Mouse (Mus musculus) lung, embryonic 16.5 days (tissue): ENCODE measurements around the gene Magi3. TPM values are rescaled to one million over a fixed set of nuclear protein-coding genes. Genes with fewer than 3 reads are reported as not detected.

Experiments used
- ATAC-seq: fragments of 200-750 bp; cut with Nextera tagmentation; 2 replicates; pipeline ENCODE4 v1.8.0; 2017; ENCODE audit warnings: low read depth, mild to moderate bottlenecking, moderate library complexity
- H3K27ac ChIP-seq: fragments of 300-500 bp; sonication (generic); 2 replicates; pipeline ENCODE4 v1.5.1; 2014; ENCODE audit warnings: mild to moderate bottlenecking, control low read depth, low read length
- H3K27me3 ChIP-seq: fragments of 300-500 bp; sonication (generic); 2 replicates; pipeline ENCODE4 v1.6.1; 2014; ENCODE audit warnings: low read depth, low read length, mixed read lengths; ENCODE audit not compliant: control insufficient read depth, insufficient read depth
- H3K36me3 ChIP-seq: fragments of 300-500 bp; sonication (generic); 2 replicates; pipeline ENCODE4 v1.6.1; 2014; ENCODE audit warnings: low read length; ENCODE audit not compliant: control insufficient read depth, insufficient read depth
- H3K4me1 ChIP-seq: fragments of 300-500 bp; sonication (generic); replicated peaks from 2 replicates; pipeline ENCODE4 v1.6.1; 2014; ENCODE audit warnings: low read length, mixed read lengths; ENCODE audit not compliant: control insufficient read depth, insufficient read depth
- H3K4me2 ChIP-seq: fragments of 300-500 bp; sonication (generic); 2 replicates; pipeline ENCODE4 v1.6.1; 2014; ENCODE audit warnings: low read depth, low read length, control low read depth
- H3K4me3 ChIP-seq: fragments of 300-500 bp; sonication (generic); 2 replicates; pipeline ENCODE4 v1.5.1; 2014; ENCODE audit warnings: mild to moderate bottlenecking, low read length, control low read depth
- H3K9ac ChIP-seq: fragments of 300-500 bp; sonication (generic); 2 replicates; pipeline ENCODE4 v1.6.1; 2014; ENCODE audit warnings: low read length, control low read depth
- H3K9me3 ChIP-seq: fragments of 300-500 bp; sonication (generic); 2 replicates; pipeline ENCODE4 v1.6.1; 2016; ENCODE audit warnings: low read length; ENCODE audit not compliant: control insufficient read depth
- WGBS: fragments of 180-500 bp; shearing (Covaris S2); extraction: QIAGEN DNeasy Blood & Tissue Kit; methylation state at CpG from one replicate; pipeline ENCODE4 v1.1.7; 2014; 5-methylcytosine and 5-hydroxymethylcytosine counted together
- polyA plus RNA-seq: library from polyadenylated mRNA; unstranded; fragments of >200 nt; fragmentation: Nextera tagmentation; extraction: Ambion mirVana; gene quantifications from 2 replicates; pipeline ENCODE4 v1.2.1, GENCODE M21; 2015

Gene Magi3
- polyA plus RNA-seq, 1 experiment from 2014 or later = 9.8 TPM

- Histone ChIP-seq H3K4me3 (no peak overlapping the region), H3K4me2 (no peak overlapping the region), H3K9ac (no peak overlapping the region), H3K4me1 (peaks cover 2% of the 10 kb centered on the region; the same call in 1 of the 2 replicates), H3K27ac (no peak overlapping the region), H3K27me3 (no peaks in the 10 kb centered on the region), H3K36me3 (no peaks in the 10 kb centered on the region), H3K9me3 (no peaks in the 10 kb centered on the region)
- no peak for ATAC-seq
- 74% methylated on average over 6 of the region's 6 CpGs for WGBS
Observed at GRCm38 (mm10) chr3:104160603-104161002, 59.6 kb downstream of the Magi3 start.

- Histone ChIP-seq H3K4me2 (no peak overlapping the region), H3K9ac (no peak overlapping the region), H3K27me3 (no peaks in the 10 kb centered on the region), H3K27ac (no peak overlapping the region), H3K4me1 (no peaks in the 10 kb centered on the region), H3K4me3 (no peak overlapping the region), H3K36me3 (no peaks in the 10 kb centered on the region), H3K9me3 (no peaks in the 10 kb centered on the region)
- no peak for ATAC-seq
- WGBS = 50% methylated on average over 2 of the region's 2 CpGs
Observed at GRCm38 (mm10) chr3:104150146-104150545, 70.0 kb downstream of the Magi3 start.

- no peaks in the 10 kb centered on the region for H3K27me3 ChIP-seq
- H3K4me3 ChIP-seq = no peak overlapping the region
- WGBS = 6% methylated on average over 4 of the region's 4 CpGs
- H3K4me1 ChIP-seq = peaks cover 7% of the 10 kb centered on the region
- peak overlapping the region; percentile 13; the same call in 1 of the 2 replicates for H3K27ac ChIP-seq
- no peak overlapping the region for H3K9ac ChIP-seq
- peak; percentile 67; the same call in 1 of the 2 replicates for ATAC-seq
- no peaks in the 10 kb centered on the region for H3K36me3 ChIP-seq
- no peak overlapping the region for H3K4me2 ChIP-seq
- no peaks in the 10 kb centered on the region for H3K9me3 ChIP-seq
Observed at GRCm38 (mm10) chr3:104142376-104142775, 77.8 kb downstream of the Magi3 start.

GRCm38 (mm10) chr3:104138953-104139450, 81.2 kb downstream of the Magi3 start:
- 92% methylated on average over 4 of the region's 4 CpGs for WGBS
- H3K4me2 ChIP-seq = no peak overlapping the region
- H3K27ac ChIP-seq = no peak overlapping the region
- ATAC-seq = no peak
- no peaks in the 10 kb centered on the region for H3K9me3 ChIP-seq
- no peak overlapping the region for H3K9ac ChIP-seq
- H3K4me3 ChIP-seq = no peak overlapping the region
- H3K4me1 ChIP-seq = peaks cover 7% of the 10 kb centered on the region
- H3K27me3 ChIP-seq = no peaks in the 10 kb centered on the region
- H3K36me3 ChIP-seq = no peaks in the 10 kb centered on the region

- Histone ChIP-seq H3K9ac (no peak overlapping the region), H3K36me3 (no peaks in the 10 kb centered on the region), H3K4me3 (no peak overlapping the region), H3K9me3 (no peaks in the 10 kb centered on the region), H3K4me1 (no peaks in the 10 kb centered on the region), H3K27ac (no peak overlapping the region), H3K4me2 (no peak overlapping the region), H3K27me3 (no peaks in the 10 kb centered on the region)
- 62% methylated on average over 1 of the region's 1 CpGs for WGBS
- no peak for ATAC-seq
Observed at GRCm38 (mm10) chr3:104125628-104126027, 94.5 kb downstream of the Magi3 start.

GRCm38 (mm10) chr3:104123846-104124245, 96.3 kb downstream of the Magi3 start:
- Histone ChIP-seq H3K36me3 (no peaks in the 10 kb centered on the region), H3K4me1 (no peaks in the 10 kb centered on the region), H3K27ac (no peak overlapping the region), H3K27me3 (no peaks in the 10 kb centered on the region), H3K4me3 (no peak overlapping the region), H3K4me2 (no peak overlapping the region), H3K9ac (no peak overlapping the region), H3K9me3 (no peaks in the 10 kb centered on the region)
- WGBS = 96% methylated on average over 1 of the region's 1 CpGs
- ATAC-seq = no peak

- Histone ChIP-seq H3K9me3 (no peaks in the 10 kb centered on the region), H3K9ac (no peak overlapping the region), H3K4me2 (no peak overlapping the region), H3K4me3 (no peak overlapping the region), H3K36me3 (no peaks in the 10 kb centered on the region), H3K27ac (peak overlapping the region; percentile 22; the same call in 1 of the 2 replicates), H3K27me3 (no peaks in the 10 kb centered on the region), H3K4me1 (peaks cover 6% of the 10 kb centered on the region)
- peak; percentile 47; the same call in 1 of the 2 replicates for ATAC-seq
- WGBS = 29% methylated on average over 3 of the region's 3 CpGs
Observed at GRCm38 (mm10) chr3:104109478-104109877, 110.7 kb downstream of the Magi3 start.

- H3K4me2 ChIP-seq = no peak overlapping the region
- no peak overlapping the region for H3K4me3 ChIP-seq
- peaks cover 5% of the 10 kb centered on the region for H3K4me1 ChIP-seq
- no peaks in the 10 kb centered on the region for H3K27me3 ChIP-seq
- H3K27ac ChIP-seq = no peak overlapping the region
- no peaks in the 10 kb centered on the region for H3K36me3 ChIP-seq
- H3K9ac ChIP-seq = no peak overlapping the region
- H3K9me3 ChIP-seq = no peaks in the 10 kb centered on the region
- 59% methylated on average over 1 of the region's 1 CpGs for WGBS
- no peak for ATAC-seq
Observed at GRCm38 (mm10) chr3:104104942-104105341, 115.2 kb downstream of the Magi3 start.

GRCm38 (mm10) chr3:104101721-104102120, 118.5 kb downstream of the Magi3 start:
- no peaks in the 10 kb centered on the region for H3K36me3 ChIP-seq
- H3K9me3 ChIP-seq = no peaks in the 10 kb centered on the region
- no peak overlapping the region for H3K4me2 ChIP-seq
- no peak for ATAC-seq
- no peak overlapping the region for H3K27ac ChIP-seq
- no peaks in the 10 kb centered on the region for H3K27me3 ChIP-seq
- no peaks in the 10 kb centered on the region for H3K4me1 ChIP-seq
- H3K9ac ChIP-seq = no peak overlapping the region
- WGBS = 69% methylated on average over 3 of the region's 3 CpGs
- H3K4me3 ChIP-seq = no peak overlapping the region

GRCm38 (mm10) chr3:104101249-104101648, 118.9 kb downstream of the Magi3 start:
- no peak overlapping the region for H3K27ac ChIP-seq
- H3K9me3 ChIP-seq = no peaks in the 10 kb centered on the region
- H3K27me3 ChIP-seq = no peaks in the 10 kb centered on the region
- H3K4me3 ChIP-seq = no peak overlapping the region
- ATAC-seq = no peak
- no peaks in the 10 kb centered on the region for H3K36me3 ChIP-seq
- no peaks in the 10 kb centered on the region for H3K4me1 ChIP-seq
- H3K4me2 ChIP-seq = no peak overlapping the region
- no peak overlapping the region for H3K9ac ChIP-seq
